Mouse (Mus musculus): ENCODE data around the gene Rbbp4.

GRCm38 (mm10) chr4:129292831-129293230 is 42.3 kb downstream of the Rbbp4 start:
- TF ChIP-seq CHD2 (IDR thresholded peaks at IDR 0.05; ENCODE audit: low read depth, low read length) (no peak), MAFK (IDR thresholded peaks at IDR 0.05; ENCODE audit: insufficient read depth, low read depth, low read length) (no peak), HCFC1 (IDR thresholded peaks at IDR 0.05; ENCODE audit: borderline replicate concordance, insufficient read depth, low read length) (no peak), ZNF384 (IDR thresholded peaks at IDR 0.05; ENCODE audit: low read depth, low read length) (no peak), ZC3H11A (IDR thresholded peaks at IDR 0.05; ENCODE audit: borderline replicate concordance, low read depth, low read length) (no peak)
